Mouse (Mus musculus) liver, adult 2 months (tissue): ENCODE measurements at regions not wholly inside any gene's neighbourhood (a gene's known extent, or its start where the extent isn't known, plus 50 kb on each side); places are given as distances from the start of the nearest gene placed in this dataset.

Source experiments
- DNase-seq: peaks from one replicate; pipeline ENCODE4 v3.0.0-alpha.2; 2011; ENCODE audit warnings: low read depth, low spot score; ENCODE audit errors: extremely low read depth
- H3K27ac ChIP-seq: fragments of 200-500 bp; replicated peaks from 2 replicates; pipeline ENCODE4 v1.5.1; 2012; ENCODE audit warnings: low read depth, mild to moderate bottlenecking, control low read depth, inconsistent platforms, low read length; ENCODE audit not compliant: insufficient read depth
- H3K27me3 ChIP-seq: fragments of 200-500 bp; 2 replicates; pipeline ENCODE4 v1.6.1; 2012; ENCODE audit warnings: mild to moderate bottlenecking, moderate library complexity, low read length, inconsistent platforms; ENCODE audit not compliant: control insufficient read depth, insufficient read depth
- H3K36me3 ChIP-seq: fragments of 200-500 bp; 2 replicates; pipeline ENCODE4 v1.6.1; 2012; ENCODE audit warnings: low read length, inconsistent platforms; ENCODE audit not compliant: control insufficient read depth, insufficient read depth
- H3K4me1 ChIP-seq: fragments of 200-500 bp; 2 replicates; pipeline ENCODE4 v1.6.1; 2011; ENCODE audit warnings: low read length; ENCODE audit not compliant: control insufficient read depth, insufficient read depth
- H3K4me3 ChIP-seq: fragments of 200-500 bp; 2 replicates; pipeline ENCODE4 v1.5.1; 2011; ENCODE audit warnings: low read depth, mild to moderate bottlenecking, control low read depth, low read length, moderate library complexity; ENCODE audit not compliant: insufficient read depth
- H3K79me2 ChIP-seq: fragments of 200-500 bp; 2 replicates; pipeline ENCODE4 v1.6.1; 2012; ENCODE audit warnings: inconsistent platforms, mild to moderate bottlenecking, low read length, moderate library complexity; ENCODE audit not compliant: control insufficient read depth, insufficient read depth
- H3K9ac ChIP-seq: fragments of 200-500 bp; 2 replicates; pipeline ENCODE4 v1.6.1; 2012; ENCODE audit warnings: low read depth, mild to moderate bottlenecking, control low read depth, inconsistent platforms, low read length
- CTCF ChIP-seq: fragments of 200-500 bp; IDR thresholded peaks from 2 replicates; pipeline ENCODE4 v1.5.1; 2011; ENCODE audit warnings: low read depth, low read length, control low read depth
- POLR2A ChIP-seq: fragments of 200-500 bp; IDR thresholded peaks from 2 replicates; pipeline ENCODE4 v1.6.1; 2011; ENCODE audit warnings: low read length, control low read depth; ENCODE audit not compliant: insufficient read depth; ENCODE audit errors: extremely low read depth
- WGBS: fragments of 180-500 bp; shearing (Covaris S2); methylation state at CpG from one replicate; pipeline ENCODE4 v1.1.7; 2018; 5-methylcytosine and 5-hydroxymethylcytosine counted together

DNA sequence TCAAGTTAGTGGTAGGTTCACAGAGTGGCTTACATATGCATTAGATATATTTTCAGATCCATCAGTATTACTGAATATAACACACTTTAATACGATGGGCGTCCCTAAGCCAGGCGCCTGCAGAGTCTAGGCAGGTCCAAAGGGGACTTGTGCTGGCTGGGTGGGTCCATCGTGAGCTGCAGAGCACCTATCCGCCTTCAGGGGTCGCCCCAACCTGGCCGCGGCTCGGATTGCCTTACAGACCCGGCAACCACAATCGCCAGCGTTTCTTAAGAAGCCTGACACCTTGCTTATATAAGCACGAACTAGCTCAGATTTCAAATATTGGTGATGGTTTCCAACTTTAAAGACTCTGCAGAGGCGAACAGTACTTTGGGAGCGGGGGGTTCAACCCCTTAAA is 227.3 kb downstream of the Gm11011 start:
- H3K27me3 ChIP-seq, result no peaks in the 10 kb centered on the region
- DNase-seq, result no peak
- no peak overlapping the region for H3K4me3 ChIP-seq
- H3K36me3 ChIP-seq, result no peaks in the 10 kb centered on the region
- no peaks in the 10 kb centered on the region for H3K79me2 ChIP-seq
- no peak overlapping the region for H3K9ac ChIP-seq
- no peaks in the 10 kb centered on the region for H3K4me1 ChIP-seq
- TF ChIP-seq CTCF, result peak; percentile 44; the same call in 1 of the 2 replicates
- no peak for TF ChIP-seq POLR2A
- H3K27ac ChIP-seq, result no peak overlapping the region
- WGBS, result 13% methylated on average over 15 of the region's 15 CpGs

DNA sequence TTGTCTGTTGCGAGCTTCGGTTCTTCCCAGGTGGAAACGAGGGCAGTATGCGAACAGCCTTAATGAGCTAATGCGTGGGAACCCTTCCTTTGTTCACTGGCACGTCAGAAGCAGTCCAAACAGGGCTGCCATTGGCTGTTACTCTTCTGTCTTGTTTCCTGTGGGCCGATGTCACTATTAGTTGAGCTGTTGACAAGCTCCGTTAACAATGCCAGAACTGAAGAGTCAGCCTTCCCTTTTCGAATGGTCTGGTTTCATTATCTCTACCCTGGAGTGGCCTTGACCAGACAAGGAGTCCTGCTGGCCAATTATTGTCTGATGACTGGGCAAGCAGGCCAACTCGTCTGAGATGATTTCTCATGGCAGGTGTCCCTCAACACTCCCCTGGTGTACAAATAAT is 230.1 kb downstream of the Gm11011 start:
- Histone ChIP-seq H3K4me3 (no peak overlapping the region), H3K79me2 (no peaks in the 10 kb centered on the region), H3K9ac (no peak overlapping the region), H3K27ac (no peak overlapping the region), H3K4me1 (peaks cover 6% of the 10 kb centered on the region; the same call in 1 of the 2 replicates), H3K27me3 (no peaks in the 10 kb centered on the region), H3K36me3 (no peaks in the 10 kb centered on the region)
- WGBS, result 72% methylated on average over 10 of the region's 10 CpGs
- TF ChIP-seq POLR2A (no peak), CTCF (no peak)
- peak; percentile 5 for DNase-seq

DNA sequence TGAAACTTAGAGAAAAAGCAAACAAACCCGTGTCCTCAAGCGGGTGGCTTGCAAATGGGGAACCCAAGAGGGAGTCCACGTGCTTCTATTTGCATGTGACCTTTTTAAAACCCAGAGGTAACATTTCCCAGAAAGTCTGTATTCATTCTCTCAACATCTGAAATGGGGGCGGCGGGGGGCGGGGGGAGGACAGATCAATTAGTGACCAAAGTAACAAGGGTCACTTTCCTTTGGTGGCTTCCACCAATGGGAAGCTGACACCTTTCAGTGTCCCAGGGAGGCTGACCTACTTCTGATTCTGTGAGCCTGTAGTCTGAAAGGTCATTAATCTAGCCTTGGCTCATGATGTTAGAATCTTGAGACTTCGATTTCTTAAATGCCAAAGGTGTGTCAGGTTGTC is 236.0 kb downstream of the Gm11011 start:
- Histone ChIP-seq H3K36me3 (no peaks in the 10 kb centered on the region), H3K4me1 (peaks cover 20% of the 10 kb centered on the region), H3K79me2 (no peaks in the 10 kb centered on the region), H3K9ac (no peak overlapping the region), H3K27ac (peak overlapping the region; percentile 64), H3K4me3 (no peak overlapping the region), H3K27me3 (no peaks in the 10 kb centered on the region)
- TF ChIP-seq CTCF (no peak), POLR2A (no peak)
- WGBS, result 30% methylated on average over 7 of the region's 7 CpGs
- DNase-seq, result peak; percentile 97

DNA sequence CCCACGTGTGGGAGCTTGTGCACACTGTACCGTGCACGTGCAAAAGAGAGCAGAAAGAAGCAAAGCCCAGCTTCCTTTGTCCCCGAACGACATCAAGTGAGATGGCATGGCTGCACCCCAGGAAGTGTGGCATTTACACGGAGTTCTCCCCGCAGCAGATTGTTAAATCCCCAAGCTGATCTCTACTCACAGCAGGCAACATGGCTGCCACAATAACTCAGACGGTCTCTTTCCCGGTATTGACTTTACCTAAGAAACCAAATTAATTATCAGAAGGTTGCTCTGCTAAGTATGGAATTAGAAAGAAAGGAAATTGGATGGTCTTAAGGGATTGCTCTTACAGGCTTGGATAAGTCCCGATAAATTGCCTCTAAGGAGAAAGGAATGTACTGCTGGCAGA is 241.4 kb downstream of the Gm11011 start:
- no peak overlapping the region for H3K4me3 ChIP-seq
- H3K79me2 ChIP-seq, result no peaks in the 10 kb centered on the region
- TF ChIP-seq POLR2A (no peak), CTCF (no peak)
- H3K36me3 ChIP-seq, result no peaks in the 10 kb centered on the region
- DNase-seq, result no peak
- H3K27me3 ChIP-seq, result no peaks in the 10 kb centered on the region
- H3K9ac ChIP-seq, result no peak overlapping the region
- 77% methylated on average over 10 of the region's 10 CpGs for WGBS
- peaks cover 7% of the 10 kb centered on the region for H3K4me1 ChIP-seq
- H3K27ac ChIP-seq, result no peak overlapping the region

DNA sequence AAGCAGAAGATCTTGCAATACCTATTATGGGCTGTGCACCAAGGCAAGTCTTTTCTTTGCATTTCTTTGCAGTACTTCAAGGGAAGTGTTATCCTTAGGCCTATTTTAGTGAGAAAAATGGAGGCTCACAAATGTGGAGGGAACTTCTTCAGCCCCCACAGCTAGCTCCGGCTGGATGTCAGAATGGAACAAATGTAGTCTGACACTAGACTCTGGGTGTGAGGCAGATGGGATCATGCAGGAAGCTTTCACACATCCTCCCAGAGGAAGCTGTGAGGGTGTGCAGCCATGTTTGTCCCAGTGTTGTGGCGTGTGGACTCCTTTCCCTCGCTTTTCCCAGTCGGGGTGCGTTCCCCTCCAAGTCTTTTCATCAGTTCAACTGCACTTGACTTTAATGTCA is 268.0 kb downstream of the Gm11011 start:
- WGBS, result 86% methylated on average over 5 of the region's 5 CpGs
- TF ChIP-seq CTCF (no peak), POLR2A (no peak)
- H3K4me1 ChIP-seq, result no peaks in the 10 kb centered on the region
- H3K4me3 ChIP-seq, result no peak overlapping the region
- no peak for DNase-seq
- H3K27ac ChIP-seq, result no peak overlapping the region
- no peaks in the 10 kb centered on the region for H3K27me3 ChIP-seq
- H3K79me2 ChIP-seq, result no peaks in the 10 kb centered on the region
- no peaks in the 10 kb centered on the region for H3K36me3 ChIP-seq
- H3K9ac ChIP-seq, result no peak overlapping the region

DNA sequence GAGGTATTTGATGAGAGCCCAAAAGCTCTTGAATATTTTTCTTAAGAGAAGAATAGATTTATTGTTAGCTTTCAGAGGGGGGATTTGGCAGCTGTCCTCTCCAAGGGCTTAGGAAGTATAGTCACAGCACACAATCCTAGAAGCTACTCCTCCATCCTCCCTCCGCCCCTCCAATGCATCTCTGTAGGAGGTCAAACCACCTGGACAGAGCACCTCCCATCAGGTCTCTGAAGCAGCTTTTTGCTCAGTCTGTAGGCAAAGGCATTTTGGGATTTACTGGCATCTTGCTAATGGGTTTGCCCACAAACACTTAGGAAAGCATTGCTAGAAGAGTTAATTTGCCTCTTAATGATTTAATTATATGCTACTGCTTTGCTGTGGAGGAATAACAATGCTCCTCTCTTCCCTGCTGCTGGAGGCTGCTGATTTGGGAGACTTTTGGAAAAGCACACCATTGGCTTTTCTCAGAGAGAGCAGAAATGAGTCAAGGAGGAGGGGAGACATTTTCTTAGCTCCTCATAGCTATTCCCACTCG is 273.1 kb downstream of the Gm11011 start:
- no peaks in the 10 kb centered on the region for H3K79me2 ChIP-seq

More for the DNA sequence above, 273.1 kb downstream of the Gm11011 start:
- no peak overlapping the region for H3K27ac ChIP-seq
- no peak for TF ChIP-seq POLR2A
- no peak for TF ChIP-seq CTCF
- no peaks in the 10 kb centered on the region for H3K27me3 ChIP-seq
- no peaks in the 10 kb centered on the region for H3K36me3 ChIP-seq
- DNase-seq, result no peak
- no peak overlapping the region for H3K9ac ChIP-seq
- WGBS, result 64% methylated on average over 2 of the region's 2 CpGs
- H3K4me1 ChIP-seq, result no peaks in the 10 kb centered on the region
- H3K4me3 ChIP-seq, result no peak overlapping the region
